Mouse (Mus musculus): ENCODE results near the gene Osbpl9. TPM values are rescaled to one million over a fixed set of nuclear protein-coding genes. Genes with fewer than 3 reads are reported as not detected.

Osbpl9 gene
- 70.0 and 73.5 TPM in 2 replicates for polyA plus RNA-seq (2015; fragmentation: Nextera tagmentation; extraction: Ambion mirVana)

DNA sequence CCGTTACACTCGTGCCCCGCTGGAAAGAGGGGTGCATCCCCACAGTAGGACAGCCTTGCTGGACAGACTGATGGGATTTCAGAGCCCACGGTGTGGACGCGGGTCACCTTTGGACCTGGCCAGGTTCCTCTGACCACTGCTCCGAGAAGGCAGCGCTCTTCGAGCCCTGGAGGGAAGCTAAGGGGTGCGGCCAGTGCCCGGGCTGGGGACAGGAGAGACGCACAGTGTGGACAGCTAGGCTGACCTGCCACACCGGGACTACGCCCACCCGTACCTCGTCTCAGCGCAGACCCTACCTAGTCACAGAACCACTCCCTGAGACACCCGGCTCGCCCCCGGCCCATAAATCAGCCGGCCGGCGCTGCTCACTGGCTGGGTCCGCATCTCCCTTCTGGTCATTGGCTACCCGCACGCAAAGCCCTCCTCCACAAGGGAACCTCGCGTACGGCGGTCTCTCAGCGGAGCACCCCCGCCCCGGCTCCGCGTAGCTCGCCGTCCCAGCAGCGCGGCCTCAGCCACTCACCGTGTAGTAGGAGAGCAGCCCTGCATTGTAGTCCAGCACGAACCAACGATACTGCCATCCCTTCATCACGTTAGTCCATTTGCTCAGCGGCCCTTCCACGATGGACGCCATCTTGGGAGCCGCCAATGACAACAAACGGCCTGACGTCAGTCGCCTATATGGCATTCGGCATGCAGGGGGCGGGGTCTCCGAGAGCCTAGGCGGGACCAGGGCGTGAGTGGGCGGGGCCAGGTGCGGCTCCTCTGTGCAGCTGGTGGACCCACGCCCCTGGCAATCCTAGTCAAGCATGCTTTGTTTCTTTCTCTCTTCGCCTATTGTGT is at the start of gene Osbpl9:
Gene Osbpl9, minus strand, starts transcription at position 691 of the 843 bp plus-strand sequence.

DNA sequence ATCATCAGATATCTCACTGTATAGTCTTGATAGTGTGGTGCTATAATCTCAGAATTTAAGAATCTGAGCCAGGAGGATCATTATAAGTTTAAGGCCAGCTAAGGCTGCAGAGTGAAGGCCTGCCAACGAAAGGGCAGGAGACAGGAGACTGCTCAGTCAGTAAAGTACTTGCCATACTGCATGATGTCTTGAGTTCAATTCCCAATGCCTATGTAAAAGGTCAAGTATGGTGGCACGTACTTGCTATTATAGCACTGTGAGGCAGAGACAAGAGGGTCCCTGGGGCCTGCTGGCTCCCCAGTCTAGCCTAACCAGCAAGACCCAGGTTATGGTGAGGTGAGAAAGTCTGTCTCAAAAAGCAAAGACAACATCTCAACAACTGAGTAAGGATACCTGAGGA is 32.1 kb upstream of the Osbpl9 start, which contains the start of gene Calr4:
Gene Calr4, plus strand, starts transcription at position 301 of the 400 bp plus-strand sequence.

MicroRNAs within 50 kb of the gene (microRNA counts, 519-probe panel; counts per million panel counts)
- microRNA mmu-miR-761 = 900 counts per million, percentile 4 among the panel's probes with 10 or more counts

Small RNA genes within 50 kb of the gene (microRNA-seq; reads per million reads assigned to microRNA genes)
- gene Mir761 = not detected

Other genes starting within 250 kb of the Osbpl9 start
- gene Nrd1, start 201.6 kb downstream of the Osbpl9 start, polyA plus RNA-seq (2015; fragmentation: Nextera tagmentation; extraction: Ambion mirVana) = 36.1 and 41.5 TPM in 2 replicates
- not detected in 2 replicates for gene Calr4, start 32.2 kb upstream of the Osbpl9 start, polyA plus RNA-seq (2015; fragmentation: Nextera tagmentation; extraction: Ambion mirVana)
- 26.4 and 32.5 TPM in 2 replicates for gene Eps15, start 78.0 kb upstream of the Osbpl9 start, polyA plus RNA-seq (2015; fragmentation: Nextera tagmentation; extraction: Ambion mirVana)
- 12.1 and 13.6 TPM in 2 replicates for gene Ttc39a, start 204.4 kb upstream of the Osbpl9 start, polyA plus RNA-seq (2015; fragmentation: Nextera tagmentation; extraction: Ambion mirVana)